Mouse (Mus musculus): ENCODE results near the gene Dusp11. TPM values are rescaled to one million over a fixed set of nuclear protein-coding genes. Genes with fewer than 3 reads are reported as not detected.
"Not testable (repeated sequence)": the region's sequence is repeated elsewhere in the genome, so short reads cannot be mapped to it uniquely, and the experiment has no call there.

Dusp11 gene
- polyA plus RNA-seq, 1 experiment from 2014 or later = 56.3 TPM

- 97% methylated on average over 1 of the region's 1 CpGs for WGBS
- ATAC-seq = no peak
- H3K27ac ChIP-seq (ENCODE audit: low read length) = no peak overlapping the region
- H3K27me3 ChIP-seq (replicated peaks; ENCODE audit: control insufficient read depth, insufficient read depth, low read length) = no peaks in the 10 kb centered on the region
- no peak overlapping the region for H3K4me3 ChIP-seq (replicated peaks; ENCODE audit: low read length)
- no peaks in the 10 kb centered on the region for H3K36me3 ChIP-seq (ENCODE audit: control insufficient read depth, insufficient read depth)
- H3K9ac ChIP-seq (replicated peaks; ENCODE audit: low read depth, low read length) = no peak overlapping the region
- no peaks in the 10 kb centered on the region for H3K9me3 ChIP-seq (ENCODE audit: control insufficient read depth, low read length)
- no peaks in the 10 kb centered on the region for H3K4me1 ChIP-seq (replicated peaks; ENCODE audit: control insufficient read depth, insufficient read depth, low read length)
- no peak overlapping the region for H3K4me2 ChIP-seq (ENCODE audit: low read length)
Measured at GRCm38 (mm10) chr6:85975761-85976160, 14.3 kb upstream of the Dusp11 start.

- Histone ChIP-seq H3K9ac (replicated peaks; ENCODE audit: low read depth, low read length) (no peak overlapping the region), H3K27me3 (replicated peaks; ENCODE audit: control insufficient read depth, insufficient read depth, low read length) (no peaks in the 10 kb centered on the region), H3K27ac (ENCODE audit: low read length) (no peak overlapping the region), H3K36me3 (ENCODE audit: control insufficient read depth, insufficient read depth) (no peaks in the 10 kb centered on the region), H3K9me3 (ENCODE audit: control insufficient read depth, low read length) (no peaks in the 10 kb centered on the region), H3K4me1 (replicated peaks; ENCODE audit: control insufficient read depth, insufficient read depth, low read length) (no peaks in the 10 kb centered on the region), H3K4me3 (replicated peaks; ENCODE audit: low read length) (no peak overlapping the region), H3K4me2 (ENCODE audit: low read length) (no peak overlapping the region)
- no peak for ATAC-seq
- 67% methylated on average over 10 of the region's 10 CpGs for WGBS
Measured at GRCm38 (mm10) chr6:85974941-85975617, 13.6 kb upstream of the Dusp11 start.

GRCm38 (mm10) chr6:85973336-85973735 lies 11.9 kb upstream of the Dusp11 start:
- H3K4me3 ChIP-seq (replicated peaks; ENCODE audit: low read length) = no peak overlapping the region
- no peaks in the 10 kb centered on the region for H3K27me3 ChIP-seq (replicated peaks; ENCODE audit: control insufficient read depth, insufficient read depth, low read length)
- no peaks in the 10 kb centered on the region for H3K4me1 ChIP-seq (replicated peaks; ENCODE audit: control insufficient read depth, insufficient read depth, low read length)
- no peak for ATAC-seq
- H3K9me3 ChIP-seq (ENCODE audit: control insufficient read depth, low read length) = no peaks in the 10 kb centered on the region
- no peak overlapping the region for H3K4me2 ChIP-seq (ENCODE audit: low read length)
- 79% methylated on average over 3 of the region's 3 CpGs for WGBS
- no peak overlapping the region for H3K9ac ChIP-seq (replicated peaks; ENCODE audit: low read depth, low read length)
- H3K27ac ChIP-seq (ENCODE audit: low read length) = no peak overlapping the region
- no peaks in the 10 kb centered on the region for H3K36me3 ChIP-seq (ENCODE audit: control insufficient read depth, insufficient read depth)

GRCm38 (mm10) chr6:85972699-85973098 lies 11.2 kb upstream of the Dusp11 start:
- Histone ChIP-seq H3K9ac (replicated peaks; ENCODE audit: low read depth, low read length) (no peak overlapping the region), H3K27me3 (replicated peaks; ENCODE audit: control insufficient read depth, insufficient read depth, low read length) (no peaks in the 10 kb centered on the region), H3K9me3 (ENCODE audit: control insufficient read depth, low read length) (no peaks in the 10 kb centered on the region), H3K36me3 (ENCODE audit: control insufficient read depth, insufficient read depth) (no peaks in the 10 kb centered on the region), H3K4me2 (ENCODE audit: low read length) (no peak overlapping the region), H3K4me1 (replicated peaks; ENCODE audit: control insufficient read depth, insufficient read depth, low read length) (no peaks in the 10 kb centered on the region), H3K4me3 (replicated peaks; ENCODE audit: low read length) (no peak overlapping the region), H3K27ac (ENCODE audit: low read length) (no peak overlapping the region)
- no peak for ATAC-seq
- 76% methylated on average over 3 of the region's 3 CpGs for WGBS

- no peaks in the 10 kb centered on the region for H3K4me1 ChIP-seq (replicated peaks; ENCODE audit: control insufficient read depth, insufficient read depth, low read length)
- no peak overlapping the region for H3K4me3 ChIP-seq (replicated peaks; ENCODE audit: low read length)
- no peak overlapping the region for H3K9ac ChIP-seq (replicated peaks; ENCODE audit: low read depth, low read length)
- no peak for ATAC-seq
- WGBS = 70% methylated on average over 2 of the region's 2 CpGs
- no peaks in the 10 kb centered on the region for H3K27me3 ChIP-seq (replicated peaks; ENCODE audit: control insufficient read depth, insufficient read depth, low read length)
- no peak overlapping the region for H3K27ac ChIP-seq (ENCODE audit: low read length)
- H3K4me2 ChIP-seq (ENCODE audit: low read length) = no peak overlapping the region
- H3K9me3 ChIP-seq (ENCODE audit: control insufficient read depth, low read length) = no peaks in the 10 kb centered on the region
- H3K36me3 ChIP-seq (ENCODE audit: control insufficient read depth, insufficient read depth) = no peaks in the 10 kb centered on the region
Measured at GRCm38 (mm10) chr6:85969889-85970288, 8.4 kb upstream of the Dusp11 start.

- Histone ChIP-seq H3K4me2 (ENCODE audit: low read length) (no peak overlapping the region), H3K27ac (ENCODE audit: low read length) (no peak overlapping the region), H3K4me3 (replicated peaks; ENCODE audit: low read length) (no peak overlapping the region), H3K9ac (replicated peaks; ENCODE audit: low read depth, low read length) (no peak overlapping the region), H3K4me1 (replicated peaks; ENCODE audit: control insufficient read depth, insufficient read depth, low read length) (no peaks in the 10 kb centered on the region), H3K36me3 (ENCODE audit: control insufficient read depth, insufficient read depth) (no peaks in the 10 kb centered on the region), H3K9me3 (ENCODE audit: control insufficient read depth, low read length) (no peaks in the 10 kb centered on the region), H3K27me3 (replicated peaks; ENCODE audit: control insufficient read depth, insufficient read depth, low read length) (no peaks in the 10 kb centered on the region)
- 82% methylated on average over 4 of the region's 4 CpGs for WGBS
- ATAC-seq = no peak
Measured at GRCm38 (mm10) chr6:85966686-85967085, 5.2 kb upstream of the Dusp11 start.

- H3K9ac ChIP-seq (replicated peaks; ENCODE audit: low read depth, low read length); H3K4me2 ChIP-seq (ENCODE audit: low read length); H3K4me1 ChIP-seq (replicated peaks; ENCODE audit: control insufficient read depth, insufficient read depth, low read length); ATAC-seq; H3K4me3 ChIP-seq (replicated peaks; ENCODE audit: low read length); H3K27ac ChIP-seq (ENCODE audit: low read length); H3K27me3 ChIP-seq (replicated peaks; ENCODE audit: control insufficient read depth, insufficient read depth, low read length); H3K9me3 ChIP-seq (ENCODE audit: control insufficient read depth, low read length); H3K36me3 ChIP-seq (ENCODE audit: control insufficient read depth, insufficient read depth): not testable (repeated sequence)
- 27% methylated on average over 4 of the region's 6 CpGs for WGBS
Measured at GRCm38 (mm10) chr6:85966081-85966480, 4.6 kb upstream of the Dusp11 start.

- Histone ChIP-seq H3K4me1 (replicated peaks; ENCODE audit: control insufficient read depth, insufficient read depth, low read length) (peaks cover 14% of the 10 kb centered on the region), H3K36me3 (ENCODE audit: control insufficient read depth, insufficient read depth) (peaks cover 21% of the 10 kb centered on the region), H3K9me3 (ENCODE audit: control insufficient read depth, low read length) (no peaks in the 10 kb centered on the region), H3K9ac (replicated peaks; ENCODE audit: low read depth, low read length) (no peak overlapping the region), H3K4me2 (ENCODE audit: low read length) (no peak overlapping the region), H3K27ac (ENCODE audit: low read length) (no peak overlapping the region), H3K27me3 (replicated peaks; ENCODE audit: control insufficient read depth, insufficient read depth, low read length) (no peaks in the 10 kb centered on the region), H3K4me3 (replicated peaks; ENCODE audit: low read length) (no peak overlapping the region)
- ATAC-seq = no peak
- 83% methylated on average over 3 of the region's 3 CpGs for WGBS
Measured at GRCm38 (mm10) chr6:85957581-85957980, 3.9 kb downstream of the Dusp11 start.

- H3K4me3 ChIP-seq (replicated peaks; ENCODE audit: low read length) = no peak overlapping the region
- 83% methylated on average over 6 of the region's 6 CpGs for WGBS
- no peak overlapping the region for H3K27ac ChIP-seq (ENCODE audit: low read length)
- H3K9ac ChIP-seq (replicated peaks; ENCODE audit: low read depth, low read length) = no peak overlapping the region
- H3K9me3 ChIP-seq (ENCODE audit: control insufficient read depth, low read length) = no peaks in the 10 kb centered on the region
- ATAC-seq = no peak
- no peak overlapping the region for H3K4me2 ChIP-seq (ENCODE audit: low read length)
- peaks cover 65% of the 10 kb centered on the region for H3K36me3 ChIP-seq (ENCODE audit: control insufficient read depth, insufficient read depth)
- H3K4me1 ChIP-seq (replicated peaks; ENCODE audit: control insufficient read depth, insufficient read depth, low read length) = no peaks in the 10 kb centered on the region
- H3K27me3 ChIP-seq (replicated peaks; ENCODE audit: control insufficient read depth, insufficient read depth, low read length) = no peaks in the 10 kb centered on the region
Measured at GRCm38 (mm10) chr6:85948549-85948948, 12.9 kb downstream of the Dusp11 start.

GRCm38 (mm10) chr6:85942469-85942868 lies 19.0 kb downstream of the Dusp11 start:
- no peak overlapping the region for H3K4me2 ChIP-seq (ENCODE audit: low read length)
- no peak for ATAC-seq
- H3K27me3 ChIP-seq (replicated peaks; ENCODE audit: control insufficient read depth, insufficient read depth, low read length) = no peaks in the 10 kb centered on the region
- H3K27ac ChIP-seq (ENCODE audit: low read length) = no peak overlapping the region
- H3K4me3 ChIP-seq (replicated peaks; ENCODE audit: low read length) = no peak overlapping the region
- peaks cover 32% of the 10 kb centered on the region for H3K36me3 ChIP-seq (ENCODE audit: control insufficient read depth, insufficient read depth)
- WGBS = 96% methylated on average over 3 of the region's 3 CpGs
- no peaks in the 10 kb centered on the region for H3K4me1 ChIP-seq (replicated peaks; ENCODE audit: control insufficient read depth, insufficient read depth, low read length)
- no peak overlapping the region for H3K9ac ChIP-seq (replicated peaks; ENCODE audit: low read depth, low read length)
- no peaks in the 10 kb centered on the region for H3K9me3 ChIP-seq (ENCODE audit: control insufficient read depth, low read length)
